Mouse (Mus musculus) CH12.LX (cell line): ENCODE measurements around the gene Srms.

Source experiments
- CHD1 ChIP-seq: IDR thresholded peaks from 2 replicates; pipeline ENCODE4 v1.6.1; 2012; ENCODE audit warnings: low read depth, low read length, improper control_type of control experiment, inconsistent platforms
- CTCF ChIP-seq, 2 experiments: IDR thresholded peaks in 1 of 2; conservative IDR thresholded peaks in 1 of 2; 2 replicates each; pipeline ENCODE4 v1.5.1; 2011 to 2012; ENCODE audit warnings: low read depth in 2 of 2, low read length in 2 of 2, improper control_type of control experiment in 1 of 2, inconsistent platforms in 1 of 2, mild to moderate bottlenecking in 1 of 2, moderate library complexity in 1 of 2
- E2F4 ChIP-seq: IDR thresholded peaks from 2 replicates; pipeline ENCODE4 v1.6.1; 2011; ENCODE audit warnings: low read depth, low read length, improper control_type of control experiment; ENCODE audit not compliant: insufficient replicate concordance
- ELF1 ChIP-seq: IDR thresholded peaks from 2 replicates; pipeline ENCODE4 v1.6.1; 2014; ENCODE audit warnings: low read depth, mild to moderate bottlenecking, inconsistent platforms, low read length, improper control_type of control experiment
- EP300 ChIP-seq: IDR thresholded peaks from 2 replicates; pipeline ENCODE4 v1.6.1; 2011; ENCODE audit warnings: low read length, improper control_type of control experiment
- HCFC1 ChIP-seq: IDR thresholded peaks from 2 replicates; pipeline ENCODE4 v1.6.1; 2012; ENCODE audit warnings: low read depth, mild to moderate bottlenecking, inconsistent platforms, low read length, improper control_type of control experiment
- JUN ChIP-seq: IDR thresholded peaks from 2 replicates; pipeline ENCODE4 v1.6.1; 2011; ENCODE audit warnings: low read depth, mild to moderate bottlenecking, low read length, improper control_type of control experiment, moderate library complexity; ENCODE audit not compliant: insufficient read depth
- MAX ChIP-seq: IDR thresholded peaks from 2 replicates; pipeline ENCODE4 v1.6.1; 2011; ENCODE audit warnings: low read length, improper control_type of control experiment
- MAZ ChIP-seq: IDR thresholded peaks from 2 replicates; pipeline ENCODE4 v1.6.1; 2012; ENCODE audit warnings: low read depth, mild to moderate bottlenecking, inconsistent platforms, low read length, improper control_type of control experiment, moderate library complexity
- MYC ChIP-seq: IDR thresholded peaks from 2 replicates; pipeline ENCODE4 v1.6.1; 2011; ENCODE audit warnings: low read depth, mild to moderate bottlenecking, improper control_type of control experiment, low read length
- NELFE ChIP-seq: IDR thresholded peaks from 2 replicates; pipeline ENCODE4 v1.6.1; 2011; ENCODE audit warnings: low read depth, low read length, improper control_type of control experiment
- POLR2A ChIP-seq: IDR thresholded peaks from 2 replicates; pipeline ENCODE4 v1.6.1; 2011; ENCODE audit warnings: low read depth, mild to moderate bottlenecking, improper control_type of control experiment, low read length
- POLR2AphosphoS2 ChIP-seq: IDR thresholded peaks from 2 replicates; pipeline ENCODE4 v1.6.1; 2011; ENCODE audit warnings: low read depth, low read length, improper control_type of control experiment
- USF1 ChIP-seq: IDR thresholded peaks from 2 replicates; pipeline ENCODE4 v1.6.1; 2014; ENCODE audit warnings: low read depth, mild to moderate bottlenecking, inconsistent platforms, low read length, improper control_type of control experiment

DNA sequence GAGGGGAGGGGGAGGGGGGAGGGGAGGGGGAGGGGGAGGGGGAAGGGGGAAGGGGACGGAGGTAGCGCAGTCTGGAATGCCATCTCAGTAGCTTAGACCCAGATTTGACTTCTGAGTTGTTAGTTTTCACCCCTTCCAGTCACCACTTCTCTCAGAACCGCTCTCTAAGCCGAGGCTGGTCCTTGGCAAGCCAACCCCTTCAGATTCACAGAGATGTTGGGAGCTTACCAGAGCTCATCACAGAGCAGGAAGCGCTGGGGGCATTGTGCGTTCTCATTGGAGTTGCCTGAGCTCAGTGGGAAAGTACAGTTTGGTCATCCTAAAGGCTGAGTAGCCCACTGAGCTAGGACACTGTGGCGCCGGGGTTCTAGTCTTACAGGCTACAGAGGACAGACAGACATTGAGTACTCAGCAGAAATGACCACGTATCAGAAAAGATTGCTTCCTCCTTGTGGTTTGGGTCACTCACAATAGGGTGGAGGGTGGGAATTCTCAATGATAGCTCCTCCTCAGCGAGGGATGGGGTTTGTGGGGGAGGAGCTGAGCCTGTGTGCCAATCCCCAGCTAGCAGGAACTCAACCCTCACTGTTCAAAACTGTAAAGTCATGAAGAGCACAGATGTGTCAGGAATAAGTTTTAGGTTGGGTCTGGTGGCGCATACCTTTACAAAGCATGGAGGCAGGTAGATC lies 30.9 kb upstream of the Srms start:
- no peak for TF ChIP-seq JUN
- peak; percentile 79 for TF ChIP-seq NELFE
- TF ChIP-seq USF1: no peak
- TF ChIP-seq E2F4: no peak
- no peak for TF ChIP-seq MYC
- no peak for TF ChIP-seq POLR2AphosphoS2
- peak; percentile 64 for TF ChIP-seq POLR2A
- TF ChIP-seq CTCF (conservative IDR thresholded peaks at IDR 0.05 in 1 of 2, IDR thresholded peaks at IDR 0.05 in 1 of 2; ENCODE audit: low read depth in 2 of 2, low read length in 2 of 2): no peak
- TF ChIP-seq EP300: no peak
- peak; percentile 40; the same call in 1 of the 2 replicates for TF ChIP-seq CHD1
- no peak for TF ChIP-seq HCFC1
- TF ChIP-seq MAZ: peak; percentile 31; the same call in 1 of the 2 replicates
- no peak for TF ChIP-seq MAX
- peak; percentile 37; the same call in 1 of the 2 replicates for TF ChIP-seq ELF1
